Mouse (Mus musculus) cerebellum, postnatal 10 days (tissue): ENCODE data around the gene Mvp.

Source experiments
- DNase-seq, 2 experiments: peaks; one replicate each; pipeline ENCODE4 v3.0.0; 2021; ENCODE audit warnings: mixed read lengths in 2 of 2

Gene Mvp

GRCm38 (mm10) chr7:126949793-126950646, 64.4 kb downstream of the Mvp start, which contains the start of gene Sez6l2:
TSS of gene Sez6l2 (plus strand) at chr7:126950563.
- DNase-seq, result peak; percentile 90 to 92

GRCm38 (mm10) chr7:126949403-126949792, 65.0 kb downstream of the Mvp start, which contains the start of gene Asphd1:
TSS of gene Asphd1 (minus strand) at chr7:126949582.
- DNase-seq, result peak; percentile 86 to 88

- peak; percentile 33 to 35 for DNase-seq
Observed at GRCm38 (mm10) chr7:126948626-126949025, 65.8 kb downstream of the Mvp start.

- DNase-seq, result peak; percentile 81 to 88
Observed at GRCm38 (mm10) chr7:126946530-126946929, 67.9 kb downstream of the Mvp start.

- DNase-seq, result no peak
Observed at GRCm38 (mm10) chr7:126941801-126942200, 72.6 kb downstream of the Mvp start.

GRCm38 (mm10) chr7:126941171-126941570, 73.2 kb downstream of the Mvp start:
- DNase-seq, result no peak
